Mouse (Mus musculus): Measurements from ENCODE around the gene Thbs4. TPM values are rescaled to one million over a fixed set of nuclear protein-coding genes. Genes with fewer than 3 reads are reported as not detected.

The Thbs4 gene
- total RNA-seq, 2 experiments from 2014 or later, result 2.6 to 3.1 TPM

DNA sequence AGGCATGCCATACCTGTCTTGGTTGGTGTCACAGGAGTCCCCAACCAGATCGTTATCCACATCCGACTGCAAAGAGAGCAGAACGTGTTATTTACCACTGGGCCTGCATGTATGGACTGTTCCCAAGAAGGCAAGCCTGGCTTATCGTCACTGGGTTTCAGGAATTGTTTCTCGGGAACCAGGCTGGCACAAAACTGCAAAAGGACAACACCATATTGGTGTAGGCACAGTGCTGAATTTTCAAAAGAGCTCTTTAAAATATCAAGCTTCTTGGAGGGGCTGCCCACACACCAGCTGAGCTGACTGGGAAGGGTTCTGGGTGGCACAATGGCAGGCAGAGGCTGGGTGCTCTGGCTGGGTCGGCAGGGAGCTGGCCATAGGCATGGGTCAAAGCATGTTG lies 34.1 kb downstream of the Thbs4 start:
- DNase-seq, result no peak

DNA sequence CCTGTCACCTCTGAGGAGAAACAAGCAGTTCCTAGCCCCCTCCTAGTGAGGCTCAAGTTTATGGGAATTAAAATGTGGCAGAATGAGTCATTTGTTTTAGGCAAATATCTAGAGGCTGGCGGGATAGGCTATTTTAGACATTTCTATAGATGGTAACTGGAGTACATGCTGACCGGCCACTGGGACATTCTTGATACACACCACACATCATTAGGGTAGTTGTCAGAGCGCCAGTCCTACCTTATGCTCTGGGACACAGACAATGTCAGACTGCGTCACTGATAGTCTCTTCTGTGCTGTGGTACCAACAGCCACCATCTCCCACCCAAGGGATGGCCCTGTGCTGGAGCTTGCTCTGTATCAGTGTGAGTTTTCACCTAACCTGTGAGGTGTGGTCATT lies 35.5 kb downstream of the Thbs4 start:
- DNase-seq, result no peak

GRCm38 (mm10) chr13:92757972-92758585 lies 36.5 kb downstream of the Thbs4 start:
- DNase-seq, result no peak

GRCm38 (mm10) chr13:92755036-92755435 lies 39.6 kb downstream of the Thbs4 start:
- no peak for DNase-seq

DNA sequence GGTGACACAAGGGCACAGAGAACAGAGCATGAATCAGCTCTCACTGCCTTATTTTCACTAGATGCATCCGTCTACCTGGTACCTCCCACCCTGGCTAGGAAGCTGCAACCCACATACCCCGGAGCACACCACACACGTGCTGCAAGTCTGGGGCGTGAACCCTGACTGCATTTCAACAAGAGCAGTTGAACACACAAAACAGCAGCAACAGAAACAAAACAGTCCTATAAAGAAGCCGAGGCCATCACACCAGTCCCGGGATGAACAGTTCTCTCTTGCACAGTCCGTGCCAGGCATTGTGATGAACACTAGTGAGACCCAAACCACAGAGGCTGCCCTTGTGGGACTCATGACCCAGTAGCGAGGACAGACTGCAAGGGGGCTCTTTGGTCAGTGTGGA lies 40.9 kb downstream of the Thbs4 start:
- DNase-seq, result no peak

- DNase-seq, result peak; percentile 93 to 94
Observed at GRCm38 (mm10) chr13:92751726-92752565, 42.7 kb downstream of the Thbs4 start.

DNA sequence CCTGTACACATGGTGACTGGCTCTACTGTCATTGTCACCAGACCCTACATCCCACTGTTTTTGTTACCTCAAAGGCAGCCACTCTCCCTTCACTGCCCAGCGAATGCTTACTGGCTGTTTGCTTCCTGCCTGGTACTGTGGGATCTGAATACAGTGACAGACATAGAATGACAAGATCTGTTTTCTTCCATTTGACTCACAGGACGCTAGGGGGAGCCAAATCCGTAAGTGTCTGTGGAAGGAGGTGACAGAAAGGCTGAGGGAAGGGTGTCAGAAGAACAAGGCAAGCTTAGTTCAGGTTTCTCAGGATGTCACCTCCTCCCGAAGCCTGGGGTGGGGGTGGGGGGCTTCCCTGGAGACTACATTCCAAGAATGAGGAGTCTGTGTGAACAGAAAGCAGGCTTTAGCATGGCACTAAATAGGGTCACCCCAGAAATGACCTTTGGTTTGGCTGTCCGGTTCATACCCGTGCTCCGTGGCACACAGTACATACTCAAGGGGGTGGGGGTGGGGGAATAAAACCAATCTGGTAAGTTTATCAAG lies 43.6 kb downstream of the Thbs4 start:
- peak; percentile 75 to 80 for DNase-seq

- no peak for DNase-seq
Observed at GRCm38 (mm10) chr13:92743337-92743736, 51.3 kb downstream of the Thbs4 start.

- DNase-seq, result no peak
Observed at GRCm38 (mm10) chr13:92742886-92743285, 51.7 kb downstream of the Thbs4 start.

GRCm38 (mm10) chr13:92740671-92741270 lies 53.8 kb downstream of the Thbs4 start:
- peak in 1 of 2 experiments; percentile 25 for DNase-seq

- DNase-seq, result no peak
Observed at GRCm38 (mm10) chr13:92739858-92740257, 54.8 kb downstream of the Thbs4 start.

DNA sequence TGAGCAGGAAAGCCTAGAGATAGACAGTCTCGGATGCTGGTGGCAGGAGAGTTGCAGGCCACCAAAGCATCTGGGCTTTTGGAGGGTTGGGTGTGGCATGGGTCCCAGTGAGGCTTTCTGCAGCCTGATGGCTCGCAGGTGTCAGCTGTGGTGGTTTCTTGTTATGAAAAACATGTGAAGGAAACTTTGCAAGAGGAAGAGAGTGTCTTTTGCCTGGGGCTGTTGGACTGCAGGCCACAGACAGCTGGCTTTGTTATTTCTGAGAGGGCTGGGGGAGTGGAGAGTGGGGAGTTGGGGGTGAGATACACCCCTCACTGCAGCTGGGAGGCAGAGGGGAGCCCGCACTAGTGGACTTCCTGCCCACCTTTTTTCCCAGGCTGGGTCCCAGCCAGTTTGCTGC lies 55.8 kb downstream of the Thbs4 start:
- DNase-seq, result no peak

DNA sequence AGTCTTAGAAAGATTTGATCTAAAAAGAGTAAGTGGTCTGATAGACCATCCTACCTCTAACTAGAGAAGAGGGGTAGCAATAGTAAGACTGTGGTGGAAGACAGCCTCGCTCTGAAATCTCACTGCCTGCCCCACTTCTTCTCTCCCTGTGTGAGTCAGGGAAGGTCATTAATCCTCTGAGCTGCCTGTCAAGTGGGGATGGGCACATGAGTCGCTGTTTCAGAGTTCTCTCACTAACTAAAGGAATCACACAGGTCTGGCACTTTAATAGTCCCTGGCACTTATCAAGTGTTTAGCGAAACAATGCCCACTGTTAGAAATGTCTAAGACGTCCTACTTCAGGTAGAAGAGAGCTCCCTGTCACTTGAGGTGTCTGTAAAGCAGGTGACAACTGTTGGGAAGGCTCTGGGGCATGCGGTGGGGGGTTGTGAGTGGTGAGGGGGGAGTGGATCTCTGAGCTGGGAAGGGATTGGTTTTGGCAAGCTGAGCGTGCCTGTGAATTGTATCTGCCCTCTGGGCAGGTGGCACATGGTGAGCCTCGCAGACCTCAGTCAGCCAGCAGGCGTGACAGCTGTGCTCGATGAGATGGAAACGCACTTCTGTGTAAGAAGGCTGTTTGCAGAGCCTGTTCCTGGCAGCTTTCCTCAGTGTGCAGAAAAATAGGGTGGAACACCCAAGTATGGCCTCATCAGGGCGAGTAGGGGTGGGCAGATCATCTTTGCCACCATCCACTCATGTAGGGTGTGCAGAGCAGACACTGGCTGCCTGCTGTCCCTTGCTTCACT lies 57.9 kb downstream of the Thbs4 start:
- DNase-seq, result peak; percentile 38 to 49

- DNase-seq, result no peak
Observed at GRCm38 (mm10) chr13:92735693-92736092, 58.9 kb downstream of the Thbs4 start.

DNA sequence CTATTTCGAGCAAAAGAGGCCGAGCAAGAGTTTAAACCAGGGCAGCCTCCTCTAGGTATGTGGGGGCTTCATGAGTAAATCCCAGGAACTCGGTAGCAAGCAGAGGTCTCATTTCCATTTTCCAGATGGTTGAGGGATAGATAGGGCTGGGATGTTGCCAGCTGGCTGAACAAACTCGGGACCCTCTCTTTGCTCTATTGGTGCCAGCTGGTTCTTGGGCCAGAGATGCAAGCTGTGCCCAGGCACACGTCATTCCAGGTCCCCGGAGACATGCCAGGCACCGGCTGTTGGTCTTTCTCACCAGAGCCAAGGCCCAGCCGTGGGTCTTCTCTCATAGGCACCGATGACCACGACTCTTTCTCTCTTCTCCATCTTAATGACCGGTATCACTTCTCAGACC lies 60.9 kb downstream of the Thbs4 start:
- no peak for DNase-seq

GRCm38 (mm10) chr13:92733252-92733651 lies 61.4 kb downstream of the Thbs4 start:
- peak; percentile 77 to 81 for DNase-seq

GRCm38 (mm10) chr13:92732836-92733235 lies 61.8 kb downstream of the Thbs4 start:
- DNase-seq, result no peak

DNA sequence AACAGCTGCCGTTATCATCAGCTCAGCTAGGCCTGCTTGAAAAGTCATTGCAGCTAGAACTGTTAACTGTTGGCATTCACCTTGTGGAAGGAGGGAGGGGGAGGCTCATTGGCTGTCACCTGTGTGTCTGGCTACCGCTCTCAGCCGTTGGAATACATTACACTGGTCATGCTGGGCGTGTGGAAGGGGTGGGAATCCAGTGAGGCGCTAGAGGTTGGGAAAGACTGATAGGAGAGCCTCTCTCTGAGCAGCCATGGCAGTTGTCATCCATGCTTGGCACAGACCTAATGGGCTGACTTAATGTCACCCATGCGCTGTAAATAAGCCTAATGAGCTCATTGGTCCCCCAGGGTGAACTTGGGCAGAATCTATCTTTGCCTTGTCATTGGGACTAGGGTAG lies 62.8 kb downstream of the Thbs4 start:
- no peak for DNase-seq

DNA sequence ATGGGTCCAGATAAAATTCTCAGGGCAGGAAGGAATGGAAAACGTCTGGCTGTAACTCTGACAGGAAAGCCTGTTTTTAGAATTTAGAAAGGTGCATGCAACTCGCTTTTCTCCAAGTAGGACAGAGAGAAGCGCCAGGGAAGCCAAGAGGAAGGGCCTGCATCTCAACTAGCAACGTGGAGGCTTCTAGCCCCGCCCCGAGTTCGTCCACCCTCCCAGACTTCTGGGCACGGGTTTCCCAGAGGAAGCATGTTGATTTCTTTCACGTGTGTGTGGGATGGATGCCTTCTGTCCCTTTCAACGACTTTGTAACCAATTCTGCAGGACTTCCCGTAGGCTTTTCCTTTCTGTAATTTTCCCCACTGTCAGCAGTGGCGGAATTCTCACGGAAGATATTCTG lies 64.8 kb downstream of the Thbs4 start:
- no peak for DNase-seq

- no peak for DNase-seq
Observed at GRCm38 (mm10) chr13:92722389-92722788, 72.2 kb downstream of the Thbs4 start.

- no peak for DNase-seq
Observed at GRCm38 (mm10) chr13:92721006-92721405, 73.6 kb downstream of the Thbs4 start.
